Mouse (Mus musculus) gastrocnemius, postnatal 14 days (tissue): ENCODE data around the gene Zcchc13. TPM values are rescaled to one million over a fixed set of nuclear protein-coding genes. Genes with fewer than 3 reads are reported as not detected.
"Not testable (repeated sequence)": the region's sequence is repeated elsewhere in the genome, so short reads cannot be mapped to it uniquely, and the experiment has no call there.

Source experiments
- DNase-seq: peaks from one replicate; pipeline ENCODE4 v3.0.0; 2021; ENCODE audit warnings: mixed read lengths
- intact Hi-C: fragments of 180-260 bp; cut with DNase I; formaldehyde crosslinking; loops from one replicate; pipeline ENCODE4 v1.15.1; 2025; ENCODE audit warnings: low total_unique reads
- total RNA-seq, 2 experiments: library from RNA; stranded (reverse); gene quantifications; 2 replicates each; pipeline ENCODE4 v1.2.3; 2021

Zcchc13 gene
- total RNA-seq, 2 experiments from 2014 or later, result not detected

DNA sequence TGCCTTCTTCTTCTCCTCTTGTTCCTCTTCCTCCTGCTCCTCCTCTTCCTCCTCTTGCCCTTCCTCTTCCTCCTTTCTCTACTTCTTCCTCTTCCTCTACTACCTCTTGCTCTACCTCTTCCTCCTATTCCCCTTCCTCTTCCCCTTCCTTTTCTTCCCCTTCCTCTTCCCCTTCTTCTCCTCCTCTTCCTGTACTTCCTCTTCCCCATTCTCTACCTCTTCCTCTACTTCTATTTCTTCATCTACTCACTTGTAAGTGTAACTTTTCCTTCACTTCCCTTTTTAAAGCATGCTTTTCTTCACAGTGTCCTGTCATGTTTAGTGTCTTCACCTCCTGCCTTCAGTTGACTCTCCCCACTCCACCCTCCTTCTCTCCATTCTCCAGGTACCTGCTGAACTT is 3.5 kb downstream of the Zcchc13 start:
- intact Hi-C loops, result no loop called here
- DNase-seq, result no peak

GRCm38 (mm10) chrX:103636021-103636420 is 5.6 kb downstream of the Zcchc13 start:
- DNase-seq, result no peak
- intact Hi-C loops, result no loop called here

GRCm38 (mm10) chrX:103638566-103638965 is 8.2 kb downstream of the Zcchc13 start:
- DNase-seq, result no peak
- intact Hi-C loops, result no loop called here

DNA sequence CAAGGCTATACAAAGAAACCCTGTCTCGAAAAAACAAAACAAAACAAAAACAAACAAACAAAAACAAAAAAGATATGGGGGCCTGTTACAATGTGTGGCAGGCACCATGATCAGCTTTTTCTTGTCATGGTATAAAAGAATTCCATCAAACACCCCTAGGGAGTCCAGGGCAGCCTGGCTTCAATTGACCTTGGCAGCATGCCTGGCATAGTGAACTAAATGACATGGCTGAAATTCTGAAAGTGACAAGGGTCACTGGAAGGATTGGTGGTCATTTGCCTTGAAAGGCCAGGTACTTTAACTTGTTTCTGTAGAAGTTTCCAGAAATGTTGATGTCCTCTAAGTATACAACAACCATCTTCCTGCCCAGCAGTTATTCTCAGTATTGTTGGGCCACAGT is 13.9 kb downstream of the Zcchc13 start:
- no peak for DNase-seq
- intact Hi-C loops, result no loop called here

- no peak for DNase-seq
- intact Hi-C loops, result no loop called here
Measured at GRCm38 (mm10) chrX:103652048-103652447, 21.7 kb downstream of the Zcchc13 start.

GRCm38 (mm10) chrX:103653021-103653420 is 22.6 kb downstream of the Zcchc13 start:
- no peak for DNase-seq
- intact Hi-C loops, result no loop called here

DNA sequence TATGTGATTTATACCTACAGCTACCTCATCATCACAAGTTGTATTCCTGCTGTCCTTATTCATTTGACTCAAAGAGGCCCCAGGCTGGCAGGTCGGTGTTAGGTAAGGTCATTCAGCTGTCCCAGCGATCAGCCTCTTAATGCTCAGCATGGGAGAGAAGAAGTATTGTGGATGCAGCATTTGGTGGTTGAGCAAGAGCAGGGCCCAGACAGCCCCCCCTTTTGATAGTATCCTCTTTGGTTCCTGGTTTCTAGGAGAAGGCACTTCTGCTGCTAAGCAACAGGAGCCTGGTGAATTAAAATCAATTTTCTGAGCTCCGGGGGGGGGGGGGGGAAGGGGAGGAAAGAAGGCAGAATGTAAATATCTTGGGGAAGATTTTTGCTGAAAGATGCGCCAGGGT is 28.6 kb downstream of the Zcchc13 start:
- no peak for DNase-seq
- intact Hi-C loops, result no loop called here

DNA sequence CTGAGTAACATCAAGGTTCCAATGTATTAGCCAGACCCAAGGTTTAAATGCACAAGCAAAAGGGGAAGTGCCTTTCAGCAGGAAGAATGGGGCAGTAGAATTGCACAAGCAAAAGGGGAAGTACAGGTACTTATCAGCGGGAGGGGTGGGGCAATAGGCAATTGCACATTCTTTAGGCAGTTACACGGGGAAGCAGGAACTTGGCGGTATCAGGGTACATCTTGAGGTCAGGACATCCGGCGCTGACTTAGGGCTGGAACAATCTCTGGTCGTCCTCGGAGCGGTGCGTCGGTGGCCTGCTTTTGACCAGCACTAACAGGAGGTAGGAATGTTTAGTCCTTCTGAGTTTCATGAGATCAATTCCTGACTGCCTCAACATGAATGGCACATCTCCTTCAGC is 34.1 kb downstream of the Zcchc13 start:
- DNase-seq, intact Hi-C loops: not testable (repeated sequence)

GRCm38 (mm10) chrX:103670245-103670644 is 39.9 kb downstream of the Zcchc13 start:
- no peak for DNase-seq
- intact Hi-C loops, result no loop called here

- DNase-seq, result no peak
- intact Hi-C loops, result no loop called here
Measured at GRCm38 (mm10) chrX:103673761-103674160, 43.4 kb downstream of the Zcchc13 start.

DNA sequence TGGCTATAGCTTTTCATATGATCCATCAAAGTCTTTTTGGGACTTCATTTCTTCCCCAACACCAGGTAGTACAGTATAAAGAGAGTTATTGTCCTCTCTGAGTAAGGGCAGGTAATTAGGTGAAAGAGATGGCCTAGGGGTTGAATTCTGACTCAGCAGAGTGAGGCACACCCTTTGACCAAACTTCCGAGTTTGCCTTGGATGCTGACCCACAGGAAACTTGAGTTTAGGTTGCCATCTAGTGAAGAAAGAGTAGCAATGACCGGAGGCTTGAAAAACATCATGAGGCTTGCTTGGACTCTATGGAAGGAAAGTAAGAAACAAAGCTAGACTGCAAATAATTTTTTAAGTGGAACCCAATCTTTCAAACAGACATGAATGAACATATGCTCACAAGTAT is 44.3 kb downstream of the Zcchc13 start:
- DNase-seq, result no peak
- intact Hi-C loops, result no loop called here

Other genes with a start within 250 kb of the Zcchc13 start
- gene Tsx, start 216.1 kb upstream of the Zcchc13 start, total RNA-seq, result not detected
- not detected for gene Gm26992, start 208.6 kb upstream of the Zcchc13 start, total RNA-seq
- 1 to 10 TPM; 4.9 to 7.2 TPM for gene Slc16a2, start 191.4 kb downstream of the Zcchc13 start, total RNA-seq